Mouse (Mus musculus) CD4-positive naive resting alpha-beta T cell, adult 76 days (primary cell): ENCODE measurements around the gene Gm49383. TPM values are rescaled to one million over a fixed set of nuclear protein-coding genes. Genes with fewer than 3 reads are reported as not detected.

Experiments
- total RNA-seq: library from RNA; stranded (reverse); gene quantifications from one replicate; pipeline ENCODE4 v1.2.4, GENCODE M21; 2023

Gm49383 gene
- total RNA-seq = 8.3 TPM

GRCm38 (mm10) chr12:69196444-69197377, at the start of gene Gm49383:
Gm49383 (minus strand) TSS chr12:69197104.

GRCm38 (mm10) chr12:69240876-69241275, 44.0 kb upstream of the Gm49383 start, which contains the start of gene Klhdc1:
Klhdc1 (plus strand) TSS chr12:69241176.

GRCm38 (mm10) chr12:69227776-69228466, 31.0 kb upstream of the Gm49383 start, which contains the start of gene Pole2:
Pole2 (minus strand) TSS chr12:69228195.

GRCm38 (mm10) chr12:69204052-69204833, 7.3 kb upstream of the Gm49383 start, which contains the start of gene Gm49384:
Gm49384 (minus strand) TSS chr12:69204267.

GRCm38 (mm10) chr12:69198164-69198535, 1.2 kb upstream of the Gm49383 start, which contains the start of gene Dnaaf2:
Dnaaf2 (minus strand) TSS chr12:69198429.

GRCm38 (mm10) chr12:69183583-69184308, 13.2 kb downstream of the Gm49383 start, which contains the start of the genes Rpl36al and Mgat2:
Rpl36al (minus strand) TSS chr12:69184083.
Mgat2 (plus strand) TSS chr12:69184157.

GRCm38 (mm10) chr12:69168461-69169106, 28.3 kb downstream of the Gm49383 start, which contains the start of gene Lrr1:
Lrr1 (plus strand) TSS chr12:69168814.

GRCm38 (mm10) chr12:69158765-69159577, 37.9 kb downstream of the Gm49383 start, which contains the start of gene Rps29:
Rps29 (minus strand) TSS chr12:69159186.

Other genes with a start within 250 kb of the Gm49383 start
- gene Rps29, start 37.9 kb downstream of the Gm49383 start, total RNA-seq = 6,880 TPM
- gene Lrr1, start 28.3 kb downstream of the Gm49383 start, total RNA-seq = not detected
- 443 TPM for gene Rpl36al, start 13.0 kb downstream of the Gm49383 start, total RNA-seq
- 28.0 TPM for gene Mgat2, start 12.9 kb downstream of the Gm49383 start, total RNA-seq
- 5.8 TPM for gene Dnaaf2, start 1.3 kb upstream of the Gm49383 start, total RNA-seq
- 4.7 TPM for gene Gm49384, start 7.2 kb upstream of the Gm49383 start, total RNA-seq
- 23.4 TPM for gene Pole2, start 31.1 kb upstream of the Gm49383 start, total RNA-seq
- gene Klhdc1, start 44.1 kb upstream of the Gm49383 start, total RNA-seq = 29.6 TPM
- gene Klhdc2, start 99.6 kb upstream of the Gm49383 start, total RNA-seq = 83.8 TPM
- 108 TPM for gene Nemf, start 160.1 kb upstream of the Gm49383 start, total RNA-seq
- gene Arf6, start 175.0 kb upstream of the Gm49383 start, total RNA-seq = 240 TPM
- gene Gm9887, start 175.4 kb upstream of the Gm49383 start, total RNA-seq = 6.1 TPM